Mouse (Mus musculus) ZHBTc4 (cell line): ENCODE data around the gene 9330161L09Rik.
A peak's percentile ranks its signal among the peaks of the same experiment; 100 is the strongest.
"Not testable (repeated sequence)": the region's sequence is repeated elsewhere in the genome, so short reads cannot be mapped to it uniquely, and the experiment has no call there.

ENCODE experiments used
- DNase-seq: peaks from one replicate; pipeline ENCODE4 v3.0.0-alpha.2; 2011; ENCODE audit warnings: low read depth, low spot score

Gene 9330161L09Rik

GRCm38 (mm10) chr12:103407720-103408119 is at the start of gene 9330161L09Rik:
Gene 9330161L09Rik (minus strand): TSS chr12:103407820.
- DNase-seq = no peak

- DNase-seq = no peak
These were observed 49.5 kb upstream of the 9330161L09Rik start, which contains the start of gene Ifi27l2b for GRCm38 (mm10) chr12:103457140-103457539. Gene Ifi27l2b (minus strand): TSS chr12:103457223.

- not testable (repeated sequence) for DNase-seq
These were observed 49.1 kb upstream of the 9330161L09Rik start for GRCm38 (mm10) chr12:103456727-103457126.

GRCm38 (mm10) chr12:103453361-103453760 is 45.7 kb upstream of the 9330161L09Rik start:
- no peak for DNase-seq

- DNase-seq = no peak
These were observed 37.4 kb upstream of the 9330161L09Rik start for GRCm38 (mm10) chr12:103445060-103445459.

- not testable (repeated sequence) for DNase-seq
These were observed 36.6 kb upstream of the 9330161L09Rik start for GRCm38 (mm10) chr12:103444261-103444660.

- DNase-seq = no peak
These were observed 35.9 kb upstream of the 9330161L09Rik start, which contains the start of gene Ifi27l2a for GRCm38 (mm10) chr12:103443524-103443923. Gene Ifi27l2a (minus strand): TSS chr12:103443680.

- no peak for DNase-seq
These were observed 30.0 kb upstream of the 9330161L09Rik start for GRCm38 (mm10) chr12:103437601-103438000.

- DNase-seq = no peak
These were observed 27.2 kb upstream of the 9330161L09Rik start for GRCm38 (mm10) chr12:103434861-103435260.

GRCm38 (mm10) chr12:103433986-103434731 is 26.5 kb upstream of the 9330161L09Rik start, which contains the start of gene Ifi27:
Gene Ifi27 (plus strand): TSS chr12:103434211.
- peak; percentile 6 for DNase-seq

- DNase-seq = no peak
These were observed 25.8 kb upstream of the 9330161L09Rik start for GRCm38 (mm10) chr12:103433430-103433829.

- DNase-seq = peak; percentile 43
These were observed 19.1 kb upstream of the 9330161L09Rik start for GRCm38 (mm10) chr12:103426710-103427109.

- DNase-seq = peak; percentile 99
These were observed 18.3 kb upstream of the 9330161L09Rik start, which contains the start of gene Ddx24 for GRCm38 (mm10) chr12:103425729-103426470. Gene Ddx24 (minus strand): TSS chr12:103425830.

- no peak for DNase-seq
These were observed 17.6 kb upstream of the 9330161L09Rik start for GRCm38 (mm10) chr12:103425016-103425728.

GRCm38 (mm10) chr12:103408144-103408543 is 524 bp upstream of the 9330161L09Rik start:
- DNase-seq = no peak

GRCm38 (mm10) chr12:103404131-103404530 is 3.5 kb downstream of the 9330161L09Rik start:
- no peak for DNase-seq

GRCm38 (mm10) chr12:103396751-103397150 is 10.9 kb downstream of the 9330161L09Rik start:
- DNase-seq = no peak

- no peak for DNase-seq
These were observed 11.9 kb downstream of the 9330161L09Rik start for GRCm38 (mm10) chr12:103395486-103396275.

GRCm38 (mm10) chr12:103393528-103393927 is 14.1 kb downstream of the 9330161L09Rik start:
- no peak for DNase-seq

- DNase-seq = no peak
These were observed 16.5 kb downstream of the 9330161L09Rik start for GRCm38 (mm10) chr12:103391098-103391497.

GRCm38 (mm10) chr12:103389982-103390381 is 17.6 kb downstream of the 9330161L09Rik start:
- DNase-seq = no peak
